Mouse (Mus musculus) lung, adult 2 months (tissue): ENCODE data around the gene Olfr152. TPM values are rescaled to one million over a fixed set of nuclear protein-coding genes. Genes with fewer than 3 reads are reported as not detected.

ENCODE experiments used
- DNase-seq: peaks from one replicate; pipeline ENCODE4 v3.0.0; 2022
- H3K4me1 ChIP-seq: fragments of 200-500 bp; 2 replicates; pipeline ENCODE4 v1.6.1; 2011; ENCODE audit warnings: low read length; ENCODE audit not compliant: control insufficient read depth, insufficient read depth
- H3K4me3 ChIP-seq: fragments of 200-500 bp; replicated peaks from 2 replicates; pipeline ENCODE3; 2011; ENCODE audit warnings: low read depth, mild to moderate bottlenecking, control low read depth, low read length; ENCODE audit errors: extremely low read depth
- CTCF ChIP-seq: fragments of 200-500 bp; IDR thresholded peaks from 2 replicates; pipeline ENCODE4 v1.5.1; 2011; ENCODE audit warnings: mild to moderate bottlenecking, low read length, control low read depth; ENCODE audit not compliant: insufficient read depth
- POLR2A ChIP-seq: fragments of 200-500 bp; IDR thresholded peaks from 2 replicates; pipeline ENCODE4 v1.6.1; 2011; ENCODE audit warnings: low read depth, mild to moderate bottlenecking, control low read depth, low read length, borderline replicate concordance; ENCODE audit errors: extremely low read depth
- WGBS: fragments of 180-500 bp; shearing (Covaris S2); methylation state at CpG from one replicate; pipeline ENCODE4 v1.1.7; 2018; 5-methylcytosine and 5-hydroxymethylcytosine counted together
- polyA plus RNA-seq: library from polyadenylated mRNA; depleted of rRNA; stranded (reverse); fragments of >200 nt; gene quantifications from 2 replicates; pipeline ENCODE4 v1.2.3, GENCODE M21; 2012; rRNA removed

Olfr152 gene
- not detected in 2 replicates for polyA plus RNA-seq

DNA sequence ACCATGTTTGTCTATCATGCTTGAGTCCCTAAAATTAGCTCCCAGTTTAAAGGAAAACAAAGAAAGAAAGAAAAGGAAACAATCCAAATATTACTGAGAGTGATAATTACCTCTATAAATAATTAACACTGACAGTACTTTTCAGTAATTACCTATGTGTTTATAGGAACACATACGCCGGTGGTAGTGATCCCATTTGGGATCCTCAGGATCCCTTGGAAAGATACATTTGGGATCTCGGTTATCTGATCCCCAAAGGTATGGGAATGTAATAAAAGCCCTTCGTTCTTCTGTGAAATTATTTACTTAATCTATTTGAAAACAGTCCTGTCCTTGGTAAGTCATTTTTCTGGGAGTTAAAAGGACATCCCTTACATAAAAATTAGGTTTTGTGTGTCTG lies at the start of gene Olfr152:
TSS of gene Olfr152 (plus strand) at position 301 of the 400 bp plus-strand sequence.
- no peak for DNase-seq
- TF ChIP-seq CTCF (no peak), POLR2A (no peak)
- Histone ChIP-seq H3K4me3 (no peak within 1 kb of the TSS), H3K4me1 (no peaks in the 10 kb centered on the region)
- WGBS, result 69% methylated on average over 4 of the region's 4 CpGs

- H3K4me1 ChIP-seq, result no peaks in the 10 kb centered on the region
- no peak for DNase-seq
- 71% methylated on average over 1 of the region's 1 CpGs for WGBS
- no peak within 1 kb of the TSS for H3K4me3 ChIP-seq
- TF ChIP-seq POLR2A (no peak), CTCF (no peak)
These were observed 39.4 kb upstream of the Olfr152 start, which contains the start of gene Olfr1138 for GRCm38 (mm10) chr2:87739878-87740277. TSS of gene Olfr1138 (minus strand) at chr2:87739978.

DNA sequence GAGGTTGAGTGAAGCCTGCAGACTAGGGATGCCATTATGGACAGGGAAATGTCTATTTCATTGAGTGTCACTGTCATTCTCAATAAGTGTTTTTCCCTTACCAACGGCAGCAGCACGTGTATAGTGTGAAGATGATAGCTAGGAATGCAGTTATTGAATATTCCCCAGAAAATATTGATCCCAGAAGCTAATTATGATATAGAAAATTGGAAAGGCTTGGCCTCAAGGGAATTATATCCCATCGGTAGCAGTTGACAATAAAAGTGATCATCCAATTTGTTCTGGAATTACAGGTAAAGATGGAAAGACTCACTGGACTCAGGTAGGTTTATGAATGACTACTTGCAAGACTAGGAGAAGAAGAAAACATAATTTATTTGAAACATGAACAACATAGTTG lies 35.8 kb upstream of the Olfr152 start, which contains the start of gene Olfr1140:
TSS of gene Olfr1140 (plus strand) at position 301 of the 400 bp plus-strand sequence.
- TF ChIP-seq POLR2A (no peak), CTCF (no peak)
- no peak for DNase-seq
- 76% methylated on average over 3 of the region's 3 CpGs for WGBS

GRCm38 (mm10) chr2:87753891-87754290 lies 25.4 kb upstream of the Olfr152 start, which contains the start of gene Olfr1141:
TSS of gene Olfr1141 (minus strand) at chr2:87753991.
- H3K4me3 ChIP-seq, result no peak within 1 kb of the TSS
- no peaks in the 10 kb centered on the region for H3K4me1 ChIP-seq
- no peak for DNase-seq
- TF ChIP-seq POLR2A (no peak), CTCF (no peak)
- 68% methylated on average over 1 of the region's 1 CpGs for WGBS

More for the DNA sequence above, 35.8 kb upstream of the Olfr152 start, which contains the start of gene Olfr1140:
- no peak within 1 kb of the TSS for H3K4me3 ChIP-seq
- no peaks in the 10 kb centered on the region for H3K4me1 ChIP-seq

DNA sequence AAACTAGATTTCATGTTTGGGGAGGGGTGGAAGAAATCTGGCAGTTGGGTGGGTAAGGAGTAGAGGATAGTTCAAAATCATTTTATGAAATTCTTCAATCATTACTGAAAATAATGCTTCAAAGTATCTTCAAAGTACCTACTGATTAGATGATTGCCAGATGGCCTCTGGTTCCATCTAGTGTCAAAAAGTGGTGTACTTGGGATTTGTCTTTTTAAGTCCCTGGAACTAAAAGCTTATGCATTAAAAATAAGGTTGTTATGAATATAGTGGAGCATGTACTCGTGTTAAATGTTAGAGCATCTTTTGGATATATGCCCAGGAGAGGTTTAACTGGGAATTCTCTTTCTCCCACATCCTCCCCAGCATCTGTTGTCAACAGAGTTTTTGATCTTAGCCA lies 3.1 kb upstream of the Olfr152 start:
- no peaks in the 10 kb centered on the region for H3K4me1 ChIP-seq
- 32% methylated on average over 1 of the region's 1 CpGs for WGBS

GRCm38 (mm10) chr2:87800292-87800691 lies 21.0 kb downstream of the Olfr152 start, which contains the start of gene Olfr1143:
TSS of gene Olfr1143 (plus strand) at chr2:87800592.
- no peaks in the 10 kb centered on the region for H3K4me1 ChIP-seq
- no peak for DNase-seq
- H3K4me3 ChIP-seq, result no peak within 1 kb of the TSS
- TF ChIP-seq CTCF, result no peak

More for the DNA sequence above, 3.1 kb upstream of the Olfr152 start:
- H3K4me3 ChIP-seq, result no peak overlapping the region
- no peak for DNase-seq
- TF ChIP-seq POLR2A, result no peak
- no peak for TF ChIP-seq CTCF

DNA sequence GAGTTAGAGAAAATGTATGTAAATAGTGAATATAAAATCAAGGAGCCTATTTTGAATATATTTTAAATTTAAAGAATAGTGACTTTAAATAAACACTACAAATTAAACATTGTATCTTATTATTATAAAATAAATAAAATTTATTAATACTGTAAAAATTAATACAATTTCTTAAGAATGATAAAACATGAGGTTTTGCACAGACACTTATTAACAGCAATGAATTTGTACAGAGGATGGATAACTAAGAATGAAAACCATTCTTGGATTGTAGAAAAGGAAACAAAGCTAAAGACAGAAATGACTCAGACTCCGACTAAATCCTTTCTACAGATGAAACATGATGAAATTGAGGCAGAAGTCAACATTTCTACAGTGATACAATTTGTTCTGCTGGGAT lies 30.2 kb downstream of the Olfr152 start, which contains the start of gene Olfr1145:
TSS of gene Olfr1145 (plus strand) at position 301 of the 400 bp plus-strand sequence.
- WGBS, result 67% methylated on average over 1 of the region's 1 CpGs
- H3K4me3 ChIP-seq, result no peak within 1 kb of the TSS
- H3K4me1 ChIP-seq, result no peaks in the 10 kb centered on the region
- no peak for DNase-seq
- TF ChIP-seq CTCF, result no peak
- no peak for TF ChIP-seq POLR2A

GRCm38 (mm10) chr2:87830233-87830632 lies 51.0 kb downstream of the Olfr152 start, which contains the start of gene Olfr1148:
TSS of gene Olfr1148 (plus strand) at chr2:87830533.
- no peak within 1 kb of the TSS for H3K4me3 ChIP-seq
- DNase-seq, result no peak
- H3K4me1 ChIP-seq, result no peaks in the 10 kb centered on the region
- TF ChIP-seq CTCF, result no peak
- no peak for TF ChIP-seq POLR2A
- 88% methylated on average over 1 of the region's 1 CpGs for WGBS

Other genes starting within 250 kb of the Olfr152 start
- gene Olfr153, start 247.7 kb upstream of the Olfr152 start, polyA plus RNA-seq, result not detected in 2 replicates
- not detected in 2 replicates for gene Olfr1128, start 233.9 kb upstream of the Olfr152 start, polyA plus RNA-seq
- gene Olfr1129, start 205.6 kb upstream of the Olfr152 start, polyA plus RNA-seq, result not detected in 2 replicates
- not detected in 2 replicates for gene Olfr1130, start 173.3 kb upstream of the Olfr152 start, polyA plus RNA-seq
- not detected in 2 replicates for gene Olfr1131, start 152.4 kb upstream of the Olfr152 start, polyA plus RNA-seq
- not detected in 2 replicates for gene Olfr1132, start 141.9 kb upstream of the Olfr152 start, polyA plus RNA-seq
- not detected in 2 replicates for gene Olfr1133, start 132.1 kb upstream of the Olfr152 start, polyA plus RNA-seq
- gene Olfr1134, start 121.0 kb upstream of the Olfr152 start, polyA plus RNA-seq, result not detected in 2 replicates
- not detected in 2 replicates for gene Olfr1135, start 105.8 kb upstream of the Olfr152 start, polyA plus RNA-seq
- gene Olfr1136, start 85.5 kb upstream of the Olfr152 start, polyA plus RNA-seq, result not detected in 2 replicates
- gene Olfr1137, start 66.3 kb upstream of the Olfr152 start, polyA plus RNA-seq, result not detected in 2 replicates
- gene Olfr1138, start 39.5 kb upstream of the Olfr152 start, polyA plus RNA-seq, result not detected in 2 replicates
- not detected in 2 replicates for gene Olfr1140, start 35.7 kb upstream of the Olfr152 start, polyA plus RNA-seq
- not detected in 2 replicates for gene Olfr1141, start 25.5 kb upstream of the Olfr152 start, polyA plus RNA-seq
- gene Olfr1143, start 21.1 kb downstream of the Olfr152 start, polyA plus RNA-seq, result not detected in 2 replicates
- not detected in 2 replicates for gene Olfr1145, start 30.3 kb downstream of the Olfr152 start, polyA plus RNA-seq
- gene Olfr1148, start 51.0 kb downstream of the Olfr152 start, polyA plus RNA-seq, result not detected in 2 replicates
- not detected in 2 replicates for gene Olfr1150-ps1, start 64.5 kb downstream of the Olfr152 start, polyA plus RNA-seq
- gene Olfr1151, start 76.4 kb downstream of the Olfr152 start, polyA plus RNA-seq, result not detected in 2 replicates
- not detected in 2 replicates for gene Olfr1152, start 87.0 kb downstream of the Olfr152 start, polyA plus RNA-seq
- not detected in 2 replicates for gene Olfr1153, start 115.5 kb downstream of the Olfr152 start, polyA plus RNA-seq
- not detected in 2 replicates for gene Olfr1154, start 125.7 kb downstream of the Olfr152 start, polyA plus RNA-seq
- gene Olfr1155, start 165.7 kb downstream of the Olfr152 start, polyA plus RNA-seq, result not detected in 2 replicates
- gene Olfr1156, start 173.6 kb downstream of the Olfr152 start, polyA plus RNA-seq, result not detected in 2 replicates
- gene Olfr1157, start 188.8 kb downstream of the Olfr152 start, polyA plus RNA-seq, result not detected in 2 replicates
- gene Olfr74, start 195.2 kb downstream of the Olfr152 start, polyA plus RNA-seq, result not detected in 2 replicates
- not detected in 2 replicates for gene Olfr1158, start 210.6 kb downstream of the Olfr152 start, polyA plus RNA-seq
- gene Olfr1160, start 228.8 kb downstream of the Olfr152 start, polyA plus RNA-seq, result not detected in 2 replicates
- gene Olfr1161, start 243.3 kb downstream of the Olfr152 start, polyA plus RNA-seq, result not detected in 2 replicates